Mouse (Mus musculus): Measurements from ENCODE around the gene Cox19.

DNA sequence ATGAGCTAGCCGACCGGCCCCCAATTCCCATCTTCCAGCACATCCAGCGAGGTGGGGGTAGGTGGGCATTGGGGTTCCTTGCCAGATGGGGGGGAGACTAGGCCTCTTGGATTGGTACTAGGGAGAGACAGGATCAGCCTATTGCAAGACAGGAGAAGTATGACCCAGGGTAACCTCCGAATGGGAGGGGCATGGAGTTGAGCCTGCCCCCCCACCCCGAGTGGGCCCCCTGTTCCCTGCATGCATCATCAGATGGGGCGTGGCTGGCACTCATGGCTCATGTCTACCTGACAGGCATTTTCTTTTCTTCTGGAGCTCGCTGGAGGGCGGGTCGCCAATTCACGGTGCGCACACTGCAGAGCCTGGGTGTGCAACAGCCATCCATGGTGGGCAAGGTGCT is 2.7 kb upstream of the Cox19 start:
- no peak for TF ChIP-seq POLR2A (IDR thresholded peaks at IDR 0.05; ENCODE audit: low read depth, low read length)
- no peak for TF ChIP-seq CTCF (IDR thresholded peaks at IDR 0.05; ENCODE audit: borderline replicate concordance, insufficient read depth, low read length)
